Mouse (Mus musculus) ES-CJ7 (cell line): ENCODE measurements around the gene Alg12.

Experiments used
- DNase-seq: peaks from one replicate; pipeline ENCODE4 v3.0.0; 2011; ENCODE audit warnings: low read depth, low spot score

Gene Alg12

DNA sequence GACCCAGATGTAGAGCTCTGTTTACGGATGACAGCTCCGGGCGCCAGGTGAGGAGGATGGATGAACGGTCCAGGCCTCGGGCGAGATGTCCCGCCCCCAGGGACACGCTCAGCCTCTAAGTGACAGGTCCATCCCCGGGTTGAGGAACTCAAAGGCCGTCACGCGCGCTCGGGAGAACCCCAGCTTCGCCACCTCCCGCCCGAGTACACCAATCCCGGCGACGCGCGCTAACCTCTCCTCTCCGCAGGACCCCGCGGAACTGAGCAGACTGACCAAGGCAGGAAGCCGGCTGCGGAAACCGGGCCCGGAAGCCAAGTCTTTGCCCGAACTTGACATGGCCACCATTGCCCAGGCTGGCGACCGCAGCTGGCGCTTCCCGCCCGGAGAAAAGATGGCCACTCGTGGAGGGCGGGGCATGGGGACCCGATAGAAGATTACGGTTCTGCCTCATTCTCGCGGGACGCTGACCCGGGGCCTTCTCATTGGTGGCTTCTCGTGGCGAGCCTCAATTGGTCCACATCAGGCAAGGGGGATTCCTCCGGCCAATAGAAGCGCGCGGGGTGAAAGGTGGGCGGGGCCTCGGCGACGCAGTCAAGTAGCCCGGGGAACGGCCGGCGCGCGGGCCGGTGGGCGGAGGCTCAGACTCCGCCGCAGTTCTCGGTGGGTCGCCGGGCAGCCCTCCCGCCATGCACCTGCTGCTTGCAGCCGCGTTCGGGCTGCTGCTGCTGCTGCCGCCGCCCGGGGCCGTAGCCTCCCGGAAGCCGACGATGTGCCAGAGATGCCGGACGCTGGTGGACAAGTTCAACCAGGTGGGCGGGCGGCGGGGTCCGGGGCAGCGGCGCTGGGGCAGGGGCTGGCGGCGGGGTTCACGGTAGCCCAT, at the start of gene Alg12, which contains the start of gene Creld2:
TSS of gene Alg12 (minus strand) at position 293 of the 880 bp plus-strand sequence.
TSS of gene Creld2 (plus strand) at position 621 of the 880 bp plus-strand sequence.
- peak; percentile 99 for DNase-seq

DNA sequence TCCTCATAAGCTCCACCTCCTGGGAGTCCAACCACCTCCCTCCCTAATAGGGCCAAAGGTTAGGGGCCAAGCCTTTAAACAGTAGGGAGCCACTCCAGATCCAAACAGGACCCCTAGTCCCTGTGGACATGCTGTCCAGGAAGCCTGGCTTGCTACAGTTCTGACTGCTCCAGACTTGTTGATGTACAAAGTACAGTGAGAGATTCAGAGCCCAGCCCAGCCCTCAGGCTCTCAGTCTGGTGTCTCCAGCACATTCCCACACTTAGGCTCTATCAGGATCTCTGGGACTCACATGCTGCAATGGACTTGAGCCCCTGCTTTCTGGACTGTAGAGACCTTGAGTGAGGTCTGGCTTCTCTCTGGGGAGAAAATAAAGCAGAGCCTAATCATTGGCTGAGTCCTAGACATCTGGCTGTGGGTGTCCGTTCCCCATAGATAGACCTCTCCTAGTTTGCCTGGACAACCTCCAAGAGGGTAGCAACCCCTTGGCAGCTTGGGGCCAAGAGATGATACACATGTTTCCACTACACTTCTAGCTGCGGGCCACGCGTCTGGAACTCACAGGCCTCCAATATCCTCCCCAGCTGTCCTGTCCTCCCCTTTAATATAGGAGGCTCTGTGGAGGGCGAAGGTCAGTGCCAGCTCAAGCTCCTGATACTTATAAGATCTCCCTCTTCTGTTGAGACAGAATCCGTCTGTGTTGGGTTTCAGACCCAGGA, 49.1 kb upstream of the Alg12 start:
- no peak for DNase-seq

DNA sequence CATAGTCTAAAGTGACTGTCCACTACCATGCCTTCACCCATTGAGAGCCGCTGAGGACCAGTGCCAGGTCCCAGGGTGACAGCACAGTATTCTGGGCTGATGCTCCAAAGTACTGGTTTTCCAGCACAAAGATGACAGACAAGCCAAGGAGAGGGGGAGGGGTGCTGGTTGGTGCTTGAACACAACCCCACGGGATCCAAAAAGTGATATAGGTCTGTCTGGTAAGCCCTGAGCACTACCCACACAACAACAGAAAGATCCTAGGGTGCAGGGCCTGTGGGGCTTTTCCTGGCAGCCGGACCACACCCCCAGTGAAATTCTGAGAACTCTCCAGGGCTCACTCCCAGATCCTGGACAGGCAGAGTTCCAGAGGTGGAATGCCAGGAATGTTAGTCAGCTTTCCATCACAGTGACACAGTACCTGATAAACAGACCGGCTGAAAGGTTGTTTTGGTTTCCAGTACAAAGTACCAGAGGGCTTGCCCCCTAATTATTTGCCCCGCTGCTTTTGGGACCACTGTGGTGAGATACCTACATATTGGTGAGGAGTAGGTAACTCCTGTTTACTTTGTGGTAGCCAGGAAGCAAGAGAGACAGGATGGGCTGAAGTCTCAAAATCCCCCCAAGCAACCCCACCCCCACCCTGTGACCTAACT, 48.4 kb upstream of the Alg12 start:
- peak; percentile 96 for DNase-seq

DNA sequence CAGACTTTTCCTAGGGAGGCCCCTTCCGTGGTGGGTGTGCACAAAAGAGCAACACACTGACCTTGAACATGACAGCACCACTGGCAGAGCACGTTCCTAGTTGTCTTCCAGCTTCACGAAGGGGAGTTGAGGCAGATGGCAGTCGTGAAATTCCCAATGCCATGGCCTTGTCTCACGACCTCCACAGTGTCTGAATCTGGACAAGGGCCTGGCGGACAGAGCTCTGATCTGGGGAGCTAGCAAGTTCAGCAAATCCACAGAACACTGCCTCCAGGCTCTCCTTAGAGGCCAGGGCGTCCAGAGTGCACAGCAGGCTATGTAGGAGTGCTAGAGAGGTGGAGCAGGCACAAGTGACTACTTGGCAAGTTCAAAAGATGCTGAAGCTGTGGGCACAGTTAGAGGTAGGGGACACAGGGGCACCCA, 47.8 kb upstream of the Alg12 start:
- DNase-seq = peak; percentile 56

DNA sequence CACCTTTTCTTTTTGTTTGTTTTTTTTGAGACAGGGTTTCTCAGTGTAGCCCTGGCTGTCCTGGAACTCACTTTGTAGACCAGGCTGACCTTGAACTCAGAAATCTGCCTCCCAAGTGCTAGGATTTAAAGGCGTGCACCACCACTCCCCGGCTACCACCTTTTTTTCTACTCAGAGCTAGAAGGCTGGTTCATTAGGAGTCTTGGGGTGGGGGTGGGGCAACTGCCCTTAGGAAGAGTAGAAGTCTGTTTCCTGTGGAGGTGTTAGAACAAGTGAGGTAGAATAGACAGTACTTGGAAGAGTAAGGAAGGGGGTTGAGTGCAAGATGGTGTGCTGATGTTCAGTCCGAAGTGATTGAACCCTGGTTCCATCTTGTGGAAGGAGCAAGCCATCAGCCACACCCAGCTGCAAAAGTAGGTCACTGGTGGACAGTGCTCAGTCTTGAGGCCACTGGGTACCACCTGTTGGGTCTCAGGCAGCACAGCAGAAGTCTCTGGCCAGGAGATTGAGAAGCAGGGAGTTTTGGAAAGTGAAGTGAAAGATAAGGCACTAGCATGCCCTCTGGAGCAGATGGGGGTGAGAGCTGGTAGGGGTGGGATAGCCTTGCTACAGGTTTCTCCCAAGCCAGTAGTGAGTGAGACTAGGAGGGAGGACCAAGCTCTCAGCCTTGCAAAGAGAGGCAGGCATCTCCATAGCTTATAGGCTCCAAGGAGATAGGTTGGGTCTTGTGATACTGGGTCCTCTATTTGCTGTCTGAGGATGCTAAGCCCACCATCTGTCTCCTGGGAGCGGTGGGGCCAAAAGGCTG, 47.0 kb upstream of the Alg12 start:
- DNase-seq = peak; percentile 90

DNA sequence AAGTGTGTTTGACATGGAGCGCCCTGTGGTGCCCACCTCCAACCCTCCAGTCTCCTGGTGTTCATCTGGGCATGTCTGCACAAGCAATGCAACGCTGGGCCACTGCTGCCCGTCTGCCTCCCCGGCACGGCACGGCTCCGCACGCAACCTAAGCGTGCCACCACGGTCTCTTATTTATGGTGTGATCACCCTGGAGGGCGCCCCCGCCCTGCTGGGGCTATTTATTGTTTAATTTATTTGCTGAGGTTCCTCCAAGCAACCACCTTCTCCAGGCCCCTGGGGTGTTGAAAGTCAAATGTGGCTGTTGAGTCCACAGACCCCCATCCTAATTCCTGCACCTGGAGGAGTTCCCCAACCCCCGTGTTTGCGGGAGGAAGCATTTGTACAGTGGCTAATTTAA, 45.9 kb upstream of the Alg12 start:
- no peak for DNase-seq

DNA sequence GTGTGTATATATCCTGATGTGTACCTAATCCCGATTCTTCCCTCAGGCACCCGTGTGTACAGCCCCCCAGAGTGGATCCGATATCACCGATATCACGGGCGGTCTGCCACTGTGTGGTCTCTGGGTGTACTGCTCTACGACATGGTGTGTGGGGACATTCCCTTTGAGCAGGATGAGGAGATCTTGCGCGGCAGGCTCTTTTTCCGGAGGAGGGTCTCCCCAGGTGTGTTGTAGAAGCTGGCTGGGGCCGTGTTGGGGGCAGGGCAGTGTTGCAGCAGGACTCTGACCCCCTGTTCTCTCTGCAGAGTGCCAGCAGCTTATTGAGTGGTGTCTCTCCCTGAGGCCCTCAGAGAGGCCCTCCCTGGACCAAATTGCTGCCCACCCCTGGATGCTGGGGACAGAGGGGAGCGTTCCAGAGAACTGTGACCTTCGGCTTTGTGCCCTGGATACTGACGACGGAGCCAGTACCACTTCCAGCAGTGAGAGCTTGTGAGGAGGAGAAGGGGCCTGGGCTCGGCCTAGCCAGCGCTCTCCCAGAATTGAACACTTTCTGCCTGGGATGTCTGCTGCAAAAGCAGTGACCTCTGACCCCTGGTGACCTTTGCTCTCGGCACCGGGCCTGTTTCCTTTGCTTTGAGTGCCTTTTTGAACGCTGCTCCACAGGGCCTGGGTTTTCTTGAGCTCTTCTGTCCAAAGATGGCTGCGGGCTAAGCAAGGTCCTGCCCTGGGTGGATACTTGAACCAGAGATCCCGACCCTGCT, 45.3 kb upstream of the Alg12 start:
- peak; percentile 32 for DNase-seq

DNA sequence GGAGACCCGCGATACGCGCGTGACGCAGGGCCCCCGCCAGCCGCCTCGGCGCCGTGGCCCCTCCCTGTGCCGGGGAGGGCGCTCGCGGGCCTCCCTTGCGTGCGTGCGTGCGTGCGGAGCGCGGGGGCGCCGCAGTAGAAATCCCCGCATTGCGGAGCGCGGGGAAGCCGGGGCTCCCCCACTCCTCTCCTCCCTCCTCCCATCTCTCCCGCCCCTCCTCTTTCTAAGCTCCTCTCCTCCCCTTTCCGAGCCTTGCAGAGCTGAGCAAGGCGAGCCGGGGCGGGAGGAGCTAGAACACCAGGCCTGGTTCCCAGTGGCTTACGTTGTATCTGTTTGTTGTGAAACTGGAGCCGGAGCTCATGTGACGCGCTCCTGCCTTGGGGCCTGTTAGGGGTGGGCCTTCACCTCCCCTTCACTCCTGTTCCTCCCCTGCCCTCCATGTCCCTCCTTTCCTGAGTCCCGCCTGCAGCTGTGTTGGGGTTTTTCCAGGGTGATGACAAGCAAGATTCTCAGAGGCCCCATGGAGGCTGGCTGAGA, 44.6 kb upstream of the Alg12 start:
- DNase-seq = peak; percentile 94

DNA sequence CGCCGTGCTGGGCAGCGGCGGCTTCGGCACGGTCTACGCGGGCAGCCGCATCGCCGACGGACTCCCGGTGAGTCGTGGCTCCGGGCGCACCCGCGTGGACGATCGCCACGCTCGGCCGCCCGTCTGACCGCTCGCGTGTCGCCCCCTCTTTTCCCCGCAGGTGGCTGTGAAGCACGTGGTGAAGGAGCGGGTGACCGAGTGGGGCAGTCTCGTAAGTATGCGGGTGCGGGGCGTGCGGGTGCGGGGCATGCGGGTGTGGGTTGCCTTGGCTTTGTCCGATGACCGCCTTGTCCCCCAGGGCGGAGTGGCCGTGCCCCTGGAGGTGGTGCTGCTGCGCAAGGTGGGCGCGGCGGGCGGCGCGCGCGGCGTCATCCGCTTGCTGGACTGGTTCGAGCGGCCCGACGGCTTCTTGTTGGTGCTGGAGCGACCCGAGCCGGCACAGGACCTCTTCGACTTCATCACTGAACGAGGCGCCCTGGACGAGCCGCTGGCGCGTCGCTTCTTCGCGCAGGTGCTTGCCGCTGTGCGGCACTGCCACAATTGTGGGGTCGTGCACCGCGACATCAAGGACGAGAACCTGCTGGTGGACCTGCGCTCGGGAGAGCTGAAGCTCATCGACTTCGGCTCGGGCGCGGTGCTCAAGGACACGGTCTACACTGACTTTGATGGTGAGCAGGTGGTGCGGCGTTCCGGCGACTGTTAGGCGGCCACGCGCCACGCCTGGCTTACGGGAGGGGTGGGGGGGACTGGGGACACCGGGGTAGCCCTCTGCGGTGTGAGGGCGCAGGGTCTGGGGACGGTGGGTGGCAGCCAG, 44.0 kb upstream of the Alg12 start:
- DNase-seq = peak; percentile 51

DNA sequence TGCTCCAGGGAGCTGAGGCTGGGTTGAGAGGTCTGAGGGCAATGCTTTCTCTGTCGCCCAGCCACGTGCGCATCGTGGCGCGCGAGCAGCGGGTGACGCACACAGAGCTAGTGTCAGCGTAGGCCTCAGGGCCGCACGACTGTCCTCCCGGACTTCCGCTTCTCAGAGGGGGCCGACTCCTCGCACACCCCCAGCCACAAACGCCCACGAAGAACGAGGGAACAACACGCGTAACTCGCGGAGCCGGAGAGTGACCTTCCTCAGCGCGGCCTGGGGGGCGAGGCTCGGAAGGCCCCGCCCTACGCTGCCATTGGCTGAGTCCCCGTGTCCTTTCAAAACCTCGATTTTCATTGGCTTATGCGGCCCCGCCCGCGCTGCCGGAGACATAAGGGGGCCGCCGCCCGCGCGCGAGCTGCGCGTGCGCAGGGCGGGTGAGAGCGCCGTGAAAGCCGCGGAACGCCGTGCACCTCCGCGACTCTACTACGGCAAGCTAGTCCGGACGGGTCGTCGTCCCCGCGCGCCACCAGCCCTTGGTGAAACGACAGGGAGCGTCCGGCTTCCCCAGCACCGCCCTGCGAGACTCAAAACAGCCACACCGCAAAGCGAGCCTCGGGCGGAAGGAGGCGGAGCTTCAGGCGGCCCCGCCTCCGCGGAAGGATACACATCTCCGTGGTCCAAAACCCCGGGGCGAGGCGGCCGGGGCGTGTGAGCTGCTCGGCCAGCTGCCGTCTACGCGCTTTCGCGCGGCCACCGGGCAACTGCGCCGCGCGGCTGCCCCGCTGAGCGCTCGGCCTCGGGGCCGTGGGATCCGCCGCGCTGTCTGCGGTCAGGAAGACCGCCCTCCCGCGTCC, 42.9 kb upstream of the Alg12 start, which contains the start of gene Pim3:
TSS of gene Pim3 (plus strand) at position 415 of the 851 bp plus-strand sequence.
- peak; percentile 98 for DNase-seq

DNA sequence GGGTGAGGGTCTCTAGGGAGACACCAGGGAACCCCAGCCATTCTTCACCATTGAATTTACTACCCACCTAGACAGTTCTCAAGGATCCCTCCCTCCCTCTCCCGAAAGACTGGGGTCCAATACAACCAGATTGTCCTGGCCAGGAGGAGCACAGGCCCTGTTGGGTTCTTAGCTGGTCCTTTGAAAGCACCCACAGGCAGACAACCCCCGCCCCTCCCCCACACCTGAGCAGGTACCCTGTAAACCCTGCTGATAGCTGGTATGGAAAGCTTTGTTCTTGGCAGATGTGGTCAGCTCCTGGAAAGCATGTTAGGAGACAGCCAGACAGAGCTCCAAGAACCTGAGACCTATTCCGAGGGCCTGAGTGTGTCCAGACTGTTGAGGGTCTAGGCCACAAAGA, 41.7 kb upstream of the Alg12 start:
- DNase-seq = no peak

DNA sequence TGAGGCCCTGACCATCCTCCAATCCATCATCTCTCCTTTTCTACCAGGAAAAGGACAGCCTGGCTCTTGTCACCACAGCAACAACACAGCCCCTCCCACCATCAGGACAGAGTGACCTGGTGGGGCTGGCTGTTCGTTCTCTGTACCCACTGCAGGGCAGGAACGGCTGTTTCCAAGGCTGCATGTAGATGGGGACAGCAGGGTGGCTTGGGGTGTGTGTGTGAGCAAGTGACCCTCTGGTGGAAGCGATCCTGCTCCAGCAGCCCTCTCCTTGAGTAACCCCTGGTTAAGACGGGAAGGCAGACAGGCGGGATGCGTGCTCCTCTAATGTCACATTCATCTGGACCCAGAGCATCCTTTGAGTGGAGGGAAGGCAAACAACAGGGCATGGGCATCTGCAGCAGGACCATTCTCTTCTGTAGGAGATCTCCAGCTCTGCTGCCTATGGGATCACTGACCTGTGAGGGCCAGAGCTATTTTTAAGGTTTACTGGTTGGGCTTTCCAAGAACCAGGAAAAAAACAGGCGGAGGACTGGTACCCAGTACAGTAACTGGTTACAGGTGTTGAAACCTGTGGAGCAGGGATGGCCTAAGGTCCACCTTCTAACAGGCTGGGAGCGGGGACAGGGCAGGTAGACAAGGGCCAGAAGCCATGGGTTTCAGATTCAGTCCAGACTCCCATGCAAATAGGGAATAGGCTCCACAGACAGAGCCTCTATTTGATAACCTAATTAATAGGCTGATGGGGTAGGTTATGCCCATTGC, 40.3 kb upstream of the Alg12 start:
- DNase-seq = no peak

DNA sequence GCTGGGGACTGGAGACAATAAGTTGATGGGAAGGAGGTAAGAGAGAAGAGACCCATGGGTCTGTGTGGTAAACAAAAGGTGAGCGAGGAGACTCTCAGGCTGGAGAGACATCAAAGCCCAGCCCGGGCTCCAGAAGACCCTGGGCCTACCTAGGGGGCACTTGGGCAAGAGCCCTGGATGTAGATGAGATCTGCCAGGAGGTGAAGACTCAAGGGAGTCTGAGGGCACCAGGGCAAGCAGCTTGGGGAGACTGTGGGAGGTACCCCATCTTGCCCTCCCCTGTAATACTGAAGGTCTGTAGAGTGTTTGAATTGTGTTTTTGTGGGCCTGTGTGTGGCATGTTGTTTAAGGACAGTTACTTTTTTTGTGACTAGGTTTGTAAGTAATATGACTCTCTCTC, 39.6 kb upstream of the Alg12 start:
- DNase-seq = no peak

DNA sequence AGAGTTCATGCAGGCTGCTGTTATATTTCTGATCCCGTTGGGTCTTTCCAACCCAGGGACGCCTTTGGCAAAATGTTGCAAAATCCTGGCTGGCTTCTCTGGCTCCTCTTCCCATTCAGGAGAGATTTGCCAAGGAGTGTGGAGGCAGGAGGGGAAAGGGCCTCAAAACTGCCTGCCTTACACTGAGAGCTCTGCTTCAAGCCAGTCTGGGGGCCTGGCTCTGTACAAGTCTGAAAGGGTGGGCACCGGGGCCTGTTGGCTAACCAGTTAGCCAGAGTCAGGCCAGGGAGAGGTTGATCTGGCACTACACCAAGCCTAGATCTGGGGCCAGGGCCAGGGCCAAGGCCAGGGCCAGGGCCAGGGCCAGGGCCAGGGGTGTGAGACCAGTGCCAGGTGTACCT, 39.0 kb upstream of the Alg12 start:
- DNase-seq = no peak

DNA sequence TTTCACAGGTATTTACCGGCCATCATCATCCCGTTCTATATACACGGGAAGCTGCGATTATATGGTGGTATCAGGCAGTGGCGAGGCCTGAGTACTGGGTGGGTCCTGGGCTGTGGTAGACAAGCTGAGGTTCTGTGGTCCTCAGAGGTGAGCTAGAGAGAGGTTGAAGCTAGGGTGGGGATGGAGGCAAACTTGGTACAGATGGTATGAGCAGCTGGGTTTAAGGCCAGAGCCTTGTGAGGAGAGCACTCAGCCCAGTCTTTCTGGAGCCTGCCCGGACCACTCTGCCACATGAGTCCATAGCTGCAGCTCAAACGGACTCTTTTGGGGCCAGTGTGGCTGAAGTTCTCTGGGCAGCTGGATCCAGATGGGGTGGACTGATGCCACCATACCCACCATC, 38.2 kb upstream of the Alg12 start:
- no peak for DNase-seq

DNA sequence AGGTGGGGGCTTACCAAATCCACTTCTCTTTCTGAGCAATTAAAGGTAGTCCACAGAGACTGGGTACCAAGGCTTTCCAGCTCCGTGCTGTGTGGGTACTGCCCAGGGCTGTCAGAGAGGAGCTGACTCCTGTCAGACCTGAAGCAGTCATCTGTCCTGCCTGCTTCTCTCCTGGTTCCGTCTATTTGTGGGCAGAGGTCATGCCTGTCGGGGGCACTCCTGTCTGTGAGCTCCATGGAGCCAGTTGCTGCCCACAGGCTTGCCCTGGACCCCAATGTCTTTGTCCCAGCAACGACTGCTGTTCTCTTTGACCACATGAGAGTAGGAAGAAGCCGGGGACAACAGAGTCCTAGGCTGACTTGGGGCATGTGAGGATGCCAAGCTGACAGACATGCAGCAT, 37.5 kb upstream of the Alg12 start:
- no peak for DNase-seq

DNA sequence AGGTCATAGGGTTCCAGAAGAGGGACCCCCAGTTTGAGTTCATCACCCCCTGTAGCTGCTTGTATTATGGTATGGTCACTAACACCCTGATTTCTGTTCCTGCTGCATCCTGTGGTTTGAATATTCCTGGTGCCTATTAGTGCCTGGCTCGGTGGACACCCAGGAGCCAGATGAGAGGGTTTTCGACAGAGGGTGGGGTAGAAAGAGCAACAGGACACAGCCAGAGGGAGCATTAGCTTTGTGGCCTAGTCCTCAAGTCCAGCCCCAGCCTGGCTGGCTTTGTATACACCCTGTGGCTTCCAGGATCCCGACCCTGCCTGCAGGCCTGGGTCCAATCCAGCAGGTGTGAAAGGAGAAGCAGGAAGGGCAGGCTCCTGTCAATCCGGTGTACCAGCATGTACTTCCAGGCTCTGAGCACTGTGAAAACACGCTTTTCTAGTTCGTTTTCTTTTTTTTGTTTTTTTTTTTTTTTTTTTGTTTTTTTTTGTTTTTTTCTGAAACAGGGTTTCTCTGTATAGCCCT, 36.8 kb upstream of the Alg12 start:
- no peak for DNase-seq
